Mouse (Mus musculus): ENCODE data around the gene Foxp1. TPM values are rescaled to one million over a fixed set of nuclear protein-coding genes. Genes with fewer than 3 reads are reported as not detected.

Foxp1 gene
- total RNA-seq, 2 experiments from 2014 or later: 35.0 to 46.2 TPM

DNA sequence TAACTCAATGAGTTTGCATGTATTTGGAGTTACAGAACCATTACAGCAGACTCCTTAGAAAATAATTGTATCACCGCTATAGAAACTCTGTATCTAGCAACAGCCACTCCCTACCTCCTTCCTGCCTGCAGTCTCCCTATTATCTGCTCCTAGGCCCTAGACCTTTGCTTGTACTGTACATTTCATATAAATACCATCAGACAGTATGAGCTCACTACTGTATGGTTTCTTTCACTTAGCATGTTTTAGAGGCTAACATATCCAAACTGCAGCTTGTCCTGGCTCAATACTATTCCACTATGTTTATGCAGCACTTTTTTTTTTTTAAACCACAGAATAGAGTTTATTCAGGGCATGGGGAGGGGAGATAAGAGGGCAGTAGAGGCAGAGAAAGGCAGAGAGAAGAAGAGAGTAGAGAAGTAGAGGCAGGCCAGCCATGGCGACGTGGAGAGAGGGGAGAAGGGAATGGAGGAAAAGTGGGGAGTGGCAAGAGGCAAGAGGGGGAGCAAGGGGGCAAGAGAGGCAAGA lies 539.1 kb downstream of the Foxp1 start:
- peak; percentile 84 for ATAC-seq (replicated peaks; ENCODE audit: low FRiP score, low TSS enrichment, poor library complexity, severe bottlenecking)

DNA sequence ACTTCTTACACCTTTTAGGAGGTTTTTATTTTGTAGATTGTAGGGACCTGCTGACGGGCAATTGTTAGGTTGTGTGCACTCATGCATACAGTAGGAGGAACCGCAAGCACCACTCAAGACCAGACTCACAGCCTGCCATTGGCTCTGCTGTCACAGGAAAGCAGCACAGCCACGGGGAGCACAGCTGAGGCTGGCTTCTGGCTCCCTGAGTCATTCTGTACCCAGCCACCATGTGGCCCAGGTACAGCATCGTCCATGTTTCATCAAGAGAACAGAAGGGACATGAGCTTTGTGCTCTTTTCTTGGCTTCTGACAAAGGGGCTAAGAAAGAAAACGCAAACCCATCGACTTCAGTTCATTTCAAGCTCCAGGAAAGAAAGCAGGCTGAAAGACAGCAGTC lies 541.3 kb downstream of the Foxp1 start:
- ATAC-seq (replicated peaks; ENCODE audit: low FRiP score, low TSS enrichment, poor library complexity, severe bottlenecking): no peak

DNA sequence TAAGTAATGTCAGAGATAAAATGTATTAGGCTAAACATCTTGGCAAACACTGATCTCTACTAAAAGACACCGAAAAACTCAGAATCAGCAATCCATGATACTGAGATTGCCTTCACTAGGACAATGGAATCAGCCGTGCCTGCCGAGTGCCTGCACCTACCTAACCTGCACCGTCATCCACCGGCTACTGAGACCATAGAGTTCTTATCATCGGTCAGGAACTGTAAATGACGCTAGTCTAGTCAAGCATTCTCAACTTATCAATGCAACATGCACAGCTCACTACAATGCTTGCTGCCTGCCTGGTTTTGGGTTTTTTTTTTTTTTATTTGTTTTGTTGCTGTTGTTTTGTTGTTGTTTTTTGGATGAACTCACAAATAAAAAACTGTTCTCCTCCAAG lies 542.1 kb downstream of the Foxp1 start:
- ATAC-seq (replicated peaks; ENCODE audit: low FRiP score, low TSS enrichment, poor library complexity, severe bottlenecking): peak; percentile 65

DNA sequence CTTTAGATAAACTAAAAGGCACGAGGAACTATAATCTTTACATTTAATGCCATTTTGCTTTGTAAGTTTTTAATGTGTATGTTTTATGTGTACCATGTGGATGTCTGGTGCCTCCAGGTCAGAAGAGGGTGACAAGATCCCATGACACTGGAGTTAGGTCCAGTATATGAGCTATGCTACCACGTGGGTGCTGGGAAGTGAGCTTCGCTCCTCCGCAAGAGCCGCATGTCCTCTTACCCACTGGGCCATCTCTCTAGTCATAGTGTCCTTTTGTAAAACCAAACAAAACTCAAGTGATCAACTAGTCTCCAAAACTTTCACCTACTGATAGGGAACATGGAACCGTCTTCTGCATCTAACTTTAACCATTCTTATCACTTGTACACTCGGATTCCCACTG lies 542.5 kb downstream of the Foxp1 start:
- no peak for ATAC-seq (replicated peaks; ENCODE audit: low FRiP score, low TSS enrichment, poor library complexity, severe bottlenecking)

DNA sequence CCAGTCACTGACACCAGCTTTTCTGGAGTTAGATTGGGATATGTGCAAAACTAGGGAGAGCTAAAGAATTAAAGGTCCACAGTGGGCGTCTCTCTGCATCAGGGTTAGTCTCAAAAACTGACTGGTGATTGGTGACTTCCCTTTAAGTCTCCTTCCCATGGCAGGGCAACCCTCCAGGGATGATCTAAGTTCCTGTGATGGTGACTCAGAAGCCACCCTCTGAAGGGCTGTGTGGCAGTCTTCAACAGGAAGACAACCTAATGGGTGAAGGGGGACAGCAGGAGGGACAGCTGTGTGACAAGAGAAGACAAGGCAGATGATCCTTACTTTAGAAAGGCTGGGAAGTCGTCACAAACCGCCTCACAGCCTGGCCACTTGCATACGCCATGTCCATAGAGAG lies 544.7 kb downstream of the Foxp1 start:
- no peak for ATAC-seq (replicated peaks; ENCODE audit: low FRiP score, low TSS enrichment, poor library complexity, severe bottlenecking)

DNA sequence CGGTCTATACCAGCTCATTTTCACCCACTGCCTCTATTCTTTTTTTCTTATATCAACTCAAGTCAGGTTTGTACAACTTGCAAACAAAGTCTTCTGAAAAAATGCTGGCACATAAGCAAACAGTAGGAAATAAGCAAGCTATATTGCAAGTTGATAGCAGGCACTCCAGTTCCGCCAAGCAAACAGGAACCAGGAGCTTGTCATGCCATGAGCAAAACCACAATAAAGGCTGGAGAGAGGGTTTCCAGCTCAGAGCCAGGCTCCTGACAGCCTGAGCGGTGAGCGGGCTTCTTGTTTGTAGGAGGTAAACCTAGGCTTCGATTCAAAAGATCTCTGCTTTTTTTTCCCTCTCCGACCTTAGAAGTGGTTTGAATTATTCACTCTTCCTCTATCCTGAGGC lies 546.6 kb downstream of the Foxp1 start:
- ATAC-seq (replicated peaks; ENCODE audit: low FRiP score, low TSS enrichment, poor library complexity, severe bottlenecking): no peak

DNA sequence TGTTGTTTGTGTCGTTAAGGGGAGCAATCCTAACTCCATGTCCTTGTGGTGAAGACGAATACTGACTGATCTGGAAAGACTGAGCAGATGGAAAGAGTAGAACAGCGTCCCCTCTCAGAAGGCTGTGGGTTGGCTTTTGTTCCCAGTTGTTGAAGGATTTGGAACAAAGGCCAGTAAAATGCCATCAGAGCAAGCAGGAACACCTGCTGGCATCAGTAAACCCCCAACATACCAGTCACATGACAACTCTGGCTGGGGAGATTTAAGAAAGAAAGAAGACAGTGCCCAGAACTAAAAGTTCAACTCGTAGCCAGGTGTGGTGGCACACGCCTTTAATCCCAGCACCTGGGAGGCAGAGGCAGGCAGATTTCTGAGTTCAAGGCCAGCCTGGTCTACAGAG lies 549.1 kb downstream of the Foxp1 start:
- no peak for ATAC-seq (replicated peaks; ENCODE audit: low FRiP score, low TSS enrichment, poor library complexity, severe bottlenecking)

DNA sequence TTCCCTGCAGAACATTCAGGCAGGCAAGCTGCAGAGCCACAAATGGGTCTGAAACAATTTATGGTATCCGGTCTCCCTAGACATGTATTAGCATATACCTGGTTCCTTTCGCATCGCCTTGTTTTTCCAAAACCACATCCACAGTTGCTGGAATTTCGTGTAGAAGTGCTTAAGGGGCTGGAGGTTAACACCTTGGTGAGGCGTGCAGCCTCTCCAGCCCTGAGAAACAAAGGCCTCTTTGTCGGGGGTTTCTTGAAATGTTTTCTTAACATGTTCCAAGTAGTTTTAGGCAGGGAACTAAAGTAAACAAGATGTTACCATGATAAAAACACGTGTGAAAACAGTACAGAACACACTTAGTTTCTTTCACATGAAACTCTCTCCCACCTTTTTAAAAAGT lies 550.1 kb downstream of the Foxp1 start:
- no peak for ATAC-seq (replicated peaks; ENCODE audit: low FRiP score, low TSS enrichment, poor library complexity, severe bottlenecking)

DNA sequence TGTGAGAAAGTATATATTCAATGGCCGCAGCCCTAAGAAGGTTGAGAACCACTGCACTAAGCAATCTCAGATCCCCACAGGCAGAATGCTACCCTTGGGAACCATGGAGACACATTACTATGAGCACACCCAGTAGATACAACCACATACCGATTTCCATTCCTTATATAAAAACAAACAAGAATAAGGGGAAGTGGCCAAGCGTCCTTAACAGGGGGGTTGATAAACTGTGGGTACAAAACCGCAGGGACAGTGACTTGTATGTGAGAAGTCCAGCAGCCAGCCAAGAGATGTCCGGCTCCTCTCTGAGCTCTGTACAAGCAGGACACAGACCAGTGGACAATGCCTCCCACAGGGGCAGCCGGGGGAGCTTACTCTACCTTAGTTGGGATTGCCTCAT lies 563.2 kb downstream of the Foxp1 start:
- ATAC-seq (replicated peaks; ENCODE audit: low FRiP score, low TSS enrichment, poor library complexity, severe bottlenecking): 0 out of 2 replicates have a peak, but pooled peaks have one; percentile 29

DNA sequence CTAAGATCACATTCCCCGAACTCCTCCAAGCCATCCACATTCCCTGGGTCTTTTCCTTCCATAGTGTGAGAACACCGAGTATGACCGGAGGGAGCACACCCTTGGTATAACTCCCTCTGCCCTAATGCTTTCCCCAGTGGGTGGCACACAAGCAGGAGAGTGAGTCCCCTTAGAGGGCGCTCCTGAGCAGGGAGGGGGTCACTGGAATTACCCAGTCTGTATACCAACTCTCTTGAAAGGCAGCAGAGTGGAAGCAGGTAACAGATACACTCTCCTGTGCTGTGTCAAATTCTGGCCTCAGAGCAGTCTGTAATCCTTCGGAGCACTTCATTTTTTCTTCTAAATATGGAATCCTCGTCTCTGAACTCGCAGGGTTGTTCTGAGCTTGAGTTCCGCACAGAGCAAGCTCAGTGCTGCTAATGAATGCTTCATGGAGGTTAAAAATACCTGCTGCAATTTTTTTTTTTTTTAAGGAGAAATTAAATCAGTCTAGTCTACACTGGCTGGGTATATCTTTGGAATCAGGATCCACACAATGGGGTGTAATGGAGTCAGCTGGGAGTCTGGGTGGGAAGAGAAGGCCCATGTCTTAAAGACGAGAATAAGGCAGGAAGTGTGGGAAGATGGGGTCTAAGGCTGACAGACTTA lies 565.9 kb downstream of the Foxp1 start:
- ATAC-seq (replicated peaks; ENCODE audit: low FRiP score, low TSS enrichment, poor library complexity, severe bottlenecking): peak; percentile 69; the same call in 1 of the 2 replicates

DNA sequence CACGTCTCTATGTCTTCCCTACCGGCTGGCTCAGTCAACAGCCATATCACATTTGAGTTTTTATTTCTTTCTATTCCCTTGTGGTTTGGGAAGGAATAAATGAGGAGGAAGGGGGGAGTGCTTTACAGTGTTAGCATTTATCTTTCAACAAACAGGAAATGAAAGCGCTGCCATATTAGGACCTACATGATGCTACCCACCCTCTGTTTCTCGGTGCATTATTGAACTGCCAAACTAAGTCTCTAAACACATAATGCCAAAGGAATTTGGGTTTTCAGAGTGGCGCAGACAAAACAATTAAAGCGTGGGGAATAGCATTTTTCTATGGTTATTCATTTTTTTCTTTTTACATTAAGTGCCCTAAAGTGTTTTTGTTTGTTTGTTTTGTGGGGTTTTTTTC lies 566.8 kb downstream of the Foxp1 start:
- no peak for ATAC-seq (replicated peaks; ENCODE audit: low FRiP score, low TSS enrichment, poor library complexity, severe bottlenecking)

DNA sequence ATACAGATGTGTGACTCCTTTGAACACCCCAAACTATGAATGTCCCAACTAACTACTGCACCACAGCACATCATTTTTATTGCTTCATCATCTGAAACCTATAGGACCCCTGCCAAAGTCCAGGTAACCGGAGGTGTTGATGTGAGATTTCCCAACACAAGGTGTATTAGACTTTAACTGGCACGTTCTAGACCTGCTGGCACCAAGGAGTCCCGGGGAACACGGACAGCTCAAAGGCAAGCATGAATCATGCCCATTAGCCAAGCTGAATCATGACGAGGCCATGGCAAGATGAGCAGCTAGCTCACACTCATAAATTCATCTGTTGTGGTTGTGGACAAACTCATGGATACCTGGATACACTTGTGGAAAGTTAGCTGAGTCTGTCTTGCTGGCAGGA lies 568.1 kb downstream of the Foxp1 start:
- ATAC-seq (replicated peaks; ENCODE audit: low FRiP score, low TSS enrichment, poor library complexity, severe bottlenecking): no peak

DNA sequence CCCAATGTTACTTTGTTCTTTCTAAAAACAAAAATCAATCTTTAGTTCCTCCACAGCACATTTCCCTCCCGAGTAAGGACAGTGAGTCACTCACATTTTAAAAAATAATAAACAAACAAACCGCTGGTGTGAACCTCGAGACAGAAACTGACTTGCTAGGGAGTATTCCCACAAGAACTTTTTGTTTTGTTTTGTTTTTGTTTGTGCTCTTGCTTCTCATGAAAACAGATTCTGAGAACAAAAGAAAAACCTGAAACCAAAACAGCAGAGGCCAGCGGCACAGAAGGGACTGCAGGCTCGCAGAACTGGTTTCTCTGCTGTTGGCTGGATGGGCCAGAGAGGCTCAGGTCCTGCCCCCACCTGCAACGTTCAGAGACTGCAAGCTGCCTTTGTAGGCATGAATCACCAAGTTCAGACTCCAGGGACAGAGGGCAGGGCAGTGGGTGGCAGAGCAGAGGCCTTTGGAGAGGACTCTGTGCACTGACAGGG lies 572.8 kb downstream of the Foxp1 start:
- 0 out of 2 replicates have a peak, but pooled peaks have one; percentile 33 for ATAC-seq (replicated peaks; ENCODE audit: low FRiP score, low TSS enrichment, poor library complexity, severe bottlenecking)

DNA sequence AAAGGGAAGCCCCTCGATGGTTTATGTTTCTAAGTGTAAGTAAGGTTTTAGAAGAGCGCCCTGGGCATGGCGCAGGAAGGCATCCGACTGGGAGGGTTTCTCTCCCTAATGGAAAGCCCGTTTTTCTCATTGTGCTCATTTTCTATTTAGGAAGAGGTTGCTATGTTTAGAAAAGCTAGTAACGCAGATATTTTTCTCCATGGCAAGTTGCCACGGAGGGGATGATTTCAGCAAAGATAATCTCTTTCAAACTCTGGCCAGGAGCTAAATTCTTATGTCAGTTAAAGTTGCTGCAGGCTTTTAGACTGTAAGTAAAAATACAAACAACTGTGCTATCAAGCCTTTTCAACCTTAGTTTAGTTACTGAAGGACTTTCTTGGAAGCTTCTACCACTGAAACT lies 573.2 kb downstream of the Foxp1 start:
- no peak for ATAC-seq (replicated peaks; ENCODE audit: low FRiP score, low TSS enrichment, poor library complexity, severe bottlenecking)

DNA sequence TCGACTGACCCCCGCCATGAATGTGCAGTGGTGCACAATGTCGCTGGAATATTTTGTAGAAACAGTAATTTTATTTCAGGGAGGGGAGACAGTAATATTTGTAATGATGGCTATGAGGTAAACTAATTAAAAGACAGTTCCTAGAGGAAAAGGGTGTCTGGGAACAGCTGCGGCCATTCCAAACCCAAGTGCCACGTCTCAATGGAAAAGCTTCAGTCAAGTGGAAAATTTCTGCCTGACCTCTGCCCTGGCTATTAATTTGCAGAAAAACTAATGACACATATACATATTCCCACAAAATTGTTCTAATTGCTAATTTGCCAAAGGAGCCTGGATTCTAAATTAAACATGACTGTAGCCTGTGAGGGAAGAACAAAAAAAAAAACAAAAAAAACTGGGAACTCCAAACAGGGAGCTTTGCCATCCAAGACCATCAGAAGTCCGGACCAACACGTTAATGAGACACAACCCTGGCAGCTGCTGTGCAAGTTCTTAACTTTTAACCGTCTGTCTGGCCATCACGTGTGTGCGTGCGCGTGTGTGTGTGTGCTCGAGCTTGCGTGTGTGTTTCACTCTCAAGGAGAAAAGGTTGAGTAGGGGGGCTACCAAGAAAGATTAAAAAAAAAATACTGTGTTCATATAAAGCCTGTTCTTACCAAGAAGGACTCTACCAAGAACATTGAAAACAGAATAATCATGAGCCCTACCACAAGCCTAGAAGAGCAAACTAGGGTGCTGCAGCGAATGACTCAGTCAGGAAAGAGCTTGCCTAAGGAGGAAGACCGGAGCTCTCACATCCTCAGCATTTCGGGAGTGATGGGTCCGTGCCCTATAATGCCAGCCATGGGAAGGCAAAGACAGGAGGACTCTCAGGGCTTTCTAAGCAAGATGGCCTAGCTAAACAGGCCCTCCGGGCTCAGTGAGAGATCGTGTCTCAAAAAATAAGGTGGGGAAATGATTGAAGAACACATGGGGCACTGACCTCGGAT lies 574.1 kb downstream of the Foxp1 start:
- ATAC-seq (replicated peaks; ENCODE audit: low FRiP score, low TSS enrichment, poor library complexity, severe bottlenecking): no peak

DNA sequence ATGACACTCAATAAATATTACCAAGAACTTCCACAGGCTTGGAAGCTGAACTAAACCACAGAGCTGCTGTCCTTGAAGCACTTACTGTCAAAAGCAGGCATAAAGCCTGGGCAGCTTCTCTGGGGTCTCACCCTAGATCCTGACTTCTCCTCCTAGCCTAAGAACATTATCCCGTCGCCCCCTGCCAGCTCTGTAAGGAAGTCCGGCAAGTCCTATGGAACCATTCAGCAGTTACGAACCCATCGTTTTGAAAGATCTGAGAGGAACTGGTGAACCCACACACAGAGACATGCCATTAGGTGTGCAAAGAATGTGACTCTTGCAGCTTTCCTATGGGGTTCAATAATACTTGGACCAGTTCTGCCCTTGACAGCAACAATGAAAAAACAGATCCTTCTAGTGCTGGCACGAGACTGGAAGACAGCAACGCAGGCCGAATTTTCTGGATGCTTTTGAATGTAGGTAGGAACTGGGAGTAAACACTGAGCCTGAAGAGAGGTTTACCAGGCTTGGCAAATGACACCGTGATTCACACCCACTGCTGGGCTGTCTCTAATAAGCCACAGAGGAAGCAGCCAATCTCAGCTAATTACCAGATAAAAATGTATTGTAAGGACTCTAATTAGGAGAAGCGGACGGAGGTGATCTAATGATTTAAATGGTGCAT lies 574.9 kb downstream of the Foxp1 start:
- no peak for ATAC-seq (replicated peaks; ENCODE audit: low FRiP score, low TSS enrichment, poor library complexity, severe bottlenecking)

DNA sequence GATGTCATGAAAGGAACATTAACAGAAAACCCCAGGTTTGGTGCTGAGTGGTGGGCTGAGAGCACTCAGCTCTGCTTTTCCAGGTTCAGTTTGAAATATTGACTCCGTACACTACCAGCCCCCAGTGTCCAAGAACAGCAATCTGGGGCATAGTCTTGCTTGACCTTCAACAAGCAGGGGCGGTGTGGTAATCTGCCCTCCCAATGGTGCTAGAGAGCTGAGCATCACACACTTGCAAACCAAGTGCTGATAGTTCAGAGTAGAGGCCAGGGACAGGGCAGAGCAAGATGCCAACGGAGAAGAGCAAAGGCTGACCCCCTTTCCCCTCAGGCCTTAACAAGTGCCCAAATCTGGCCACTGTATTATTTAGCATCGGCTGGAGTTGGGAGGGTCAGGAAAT lies 575.8 kb downstream of the Foxp1 start:
- ATAC-seq (replicated peaks; ENCODE audit: low FRiP score, low TSS enrichment, poor library complexity, severe bottlenecking): no peak

DNA sequence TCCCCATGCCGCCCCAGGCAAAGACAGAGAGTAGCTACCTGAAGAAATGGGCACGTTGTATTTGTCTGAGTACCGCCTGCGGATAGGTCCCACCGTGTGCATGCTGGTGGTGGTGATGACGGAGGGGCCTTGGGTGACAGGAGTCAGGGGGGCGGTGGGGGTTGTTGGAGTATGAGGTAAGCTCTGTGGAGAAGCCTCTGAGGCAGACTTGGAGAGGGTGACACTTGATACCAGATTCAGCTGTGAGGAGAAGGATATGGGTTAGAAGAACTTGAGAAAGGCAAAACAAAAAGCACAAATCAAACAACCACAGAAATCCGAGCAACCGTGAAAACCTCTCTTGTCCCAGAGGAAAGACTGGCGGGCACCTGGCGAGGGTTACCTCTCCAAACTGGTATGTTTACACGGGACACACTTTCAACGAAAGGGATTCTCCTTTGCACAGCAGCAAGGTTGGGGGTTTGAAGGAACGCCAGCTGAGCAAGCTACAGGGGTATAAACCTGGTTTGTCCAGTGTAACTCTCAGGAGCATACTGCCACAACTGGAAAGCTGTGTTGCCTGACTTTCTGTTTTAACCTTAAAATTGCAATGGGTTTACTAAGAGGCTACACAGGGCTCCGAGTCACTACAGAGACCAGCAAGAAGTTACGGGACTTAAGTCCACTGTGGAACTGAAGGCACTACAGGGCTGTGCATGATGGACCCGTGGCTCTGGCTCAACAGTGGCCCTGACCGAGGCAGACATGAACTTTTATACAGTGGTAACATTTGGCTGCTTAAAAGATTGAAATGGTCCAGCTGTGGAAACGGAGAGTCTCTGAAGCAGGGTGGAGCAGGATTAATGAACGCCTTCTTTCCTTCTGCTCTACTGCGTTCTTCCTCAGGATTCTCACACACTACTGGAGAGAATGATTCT lies 576.8 kb downstream of the Foxp1 start:
- no peak for ATAC-seq (replicated peaks; ENCODE audit: low FRiP score, low TSS enrichment, poor library complexity, severe bottlenecking)

DNA sequence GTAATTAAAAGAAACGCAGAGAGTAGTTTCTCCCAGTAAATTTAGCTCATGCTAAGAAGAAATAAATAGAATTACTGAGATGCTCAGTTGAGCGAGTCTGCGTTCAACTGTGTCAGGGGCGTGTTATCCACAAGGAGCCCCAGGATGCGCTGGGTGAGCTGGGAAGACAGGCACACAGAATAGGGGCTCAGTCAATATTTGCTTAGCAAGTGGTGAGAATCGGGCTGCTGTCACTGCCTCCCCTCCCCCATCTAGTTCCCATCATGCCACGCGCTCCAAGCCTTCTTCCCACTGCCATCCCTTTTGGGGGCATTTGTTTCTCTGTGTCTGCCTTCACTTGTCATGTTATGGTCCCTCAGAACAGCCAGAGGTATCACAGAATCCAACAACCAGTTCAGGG lies 584.2 kb downstream of the Foxp1 start:
- ATAC-seq (replicated peaks; ENCODE audit: low FRiP score, low TSS enrichment, poor library complexity, severe bottlenecking): no peak
